Mouse (Mus musculus) bone marrow, adult 2 months (tissue): ENCODE results near the gene Nfic. TPM values are rescaled to one million over a fixed set of nuclear protein-coding genes. Genes with fewer than 3 reads are reported as not detected.
"Not testable (repeated sequence)": the region's sequence is repeated elsewhere in the genome, so short reads cannot be mapped to it uniquely, and the experiment has no call there.

Source experiments
- H3K27ac ChIP-seq: fragments of 200-500 bp; 2 replicates; pipeline ENCODE4 v1.5.1; 2012; ENCODE audit warnings: low read depth, mild to moderate bottlenecking, control low read depth, inconsistent platforms, low read length; ENCODE audit not compliant: control insufficient read depth, poor library complexity, insufficient read depth
- H3K4me1 ChIP-seq: fragments of 200-500 bp; 2 replicates; pipeline ENCODE4 v1.6.1; 2011; ENCODE audit warnings: low read length; ENCODE audit not compliant: control insufficient read depth, insufficient read depth
- H3K4me3 ChIP-seq: fragments of 200-500 bp; replicated peaks from 2 replicates; pipeline ENCODE3; 2011; ENCODE audit warnings: mild to moderate bottlenecking, low read depth, low read length, control low read depth; ENCODE audit not compliant: control insufficient read depth
- CTCF ChIP-seq: fragments of 200-500 bp; IDR thresholded peaks from 2 replicates; pipeline ENCODE4 v1.5.1; 2011; ENCODE audit warnings: low read length, control low read depth; ENCODE audit not compliant: control insufficient read depth, insufficient read depth
- POLR2A ChIP-seq: fragments of 200-500 bp; IDR thresholded peaks from 2 replicates; pipeline ENCODE4 v1.6.1; 2011; ENCODE audit warnings: low read depth, mild to moderate bottlenecking, control low read depth, low read length, borderline replicate concordance; ENCODE audit not compliant: control insufficient read depth
- WGBS: fragments of 180-500 bp; shearing (Covaris S2); methylation state at CpG from one replicate; pipeline ENCODE4 v1.1.7; 2018; 5-methylcytosine and 5-hydroxymethylcytosine counted together
- polyA plus RNA-seq: library from polyadenylated mRNA; stranded (reverse); fragments of >200 nt; gene quantifications from 2 replicates; pipeline ENCODE4 v1.2.4, GENCODE M21; 2011; ENCODE audit warnings: low replicate concordance; ENCODE audit not compliant: missing spikeins, insufficient read depth, insufficient read length

Gene Nfic
- polyA plus RNA-seq, 1 experiment, result 14.5 TPM

DNA sequence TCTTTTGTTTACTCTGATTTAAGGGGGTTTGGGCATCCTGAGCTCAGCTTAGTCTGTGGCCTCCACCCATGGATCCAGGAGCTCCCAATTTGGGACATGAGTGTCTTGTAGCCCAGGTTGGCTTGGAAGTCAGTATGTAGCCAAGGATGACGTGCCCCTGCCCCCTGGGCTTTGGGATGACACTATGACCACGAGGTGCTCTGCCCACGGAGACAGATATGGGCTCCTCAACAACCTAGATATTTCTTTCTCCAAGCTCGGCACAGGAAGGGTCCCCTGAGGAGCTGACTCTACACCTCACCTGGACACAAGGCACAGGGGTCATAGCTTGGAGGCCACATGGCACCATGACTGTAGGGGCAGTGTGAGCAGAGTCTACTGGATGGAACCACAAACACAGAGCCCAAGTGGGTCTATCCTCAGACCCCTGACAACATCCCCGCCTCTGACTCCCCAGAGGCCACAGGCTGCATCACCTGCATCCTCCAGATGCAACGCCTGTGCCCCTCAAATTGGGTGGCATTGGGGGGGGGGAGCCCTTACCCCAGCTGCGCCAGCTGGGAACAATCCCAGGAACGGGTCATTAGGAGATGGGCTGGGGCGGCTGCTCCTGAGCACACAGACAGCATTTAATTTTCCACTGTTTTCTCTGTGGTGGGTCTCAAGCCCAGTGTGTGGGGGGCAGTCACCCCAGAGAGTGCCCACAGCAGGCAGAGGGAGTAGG is 4.6 kb downstream of the Nfic start:
- H3K27ac ChIP-seq, result no peak overlapping the region
- 61% methylated on average over 9 of the region's 9 CpGs for WGBS
- no peak overlapping the region for H3K4me3 ChIP-seq
- H3K4me1 ChIP-seq, result no peaks in the 10 kb centered on the region
- TF ChIP-seq CTCF (no peak), POLR2A (0 out of 2 replicates have a peak, but pooled peaks have one; percentile 9)

DNA sequence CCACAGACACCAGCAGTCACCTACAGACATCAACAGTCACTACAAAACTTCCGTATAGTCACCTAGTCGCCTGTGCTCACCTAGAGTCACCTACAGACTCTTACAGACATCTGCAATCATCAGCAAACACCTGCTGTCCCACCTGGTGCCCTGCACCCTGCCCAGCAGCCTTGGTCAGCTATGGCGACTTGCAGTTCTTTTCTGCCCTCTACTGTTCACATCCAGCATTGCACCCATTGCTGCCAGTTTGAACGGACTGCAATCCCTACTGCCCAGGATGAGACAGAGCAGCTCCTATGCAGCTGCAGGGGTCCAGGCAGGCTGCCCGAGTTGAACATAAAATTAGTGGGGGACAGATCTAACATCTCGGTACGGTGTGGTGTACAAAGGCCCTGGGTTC is 5.3 kb downstream of the Nfic start:
- H3K4me3 ChIP-seq, result no peak overlapping the region
- H3K4me1 ChIP-seq, result no peaks in the 10 kb centered on the region
- H3K27ac ChIP-seq, result no peak overlapping the region
- TF ChIP-seq POLR2A (no peak), CTCF (peak; percentile 97)
- WGBS, result 3% methylated on average over 7 of the region's 7 CpGs

DNA sequence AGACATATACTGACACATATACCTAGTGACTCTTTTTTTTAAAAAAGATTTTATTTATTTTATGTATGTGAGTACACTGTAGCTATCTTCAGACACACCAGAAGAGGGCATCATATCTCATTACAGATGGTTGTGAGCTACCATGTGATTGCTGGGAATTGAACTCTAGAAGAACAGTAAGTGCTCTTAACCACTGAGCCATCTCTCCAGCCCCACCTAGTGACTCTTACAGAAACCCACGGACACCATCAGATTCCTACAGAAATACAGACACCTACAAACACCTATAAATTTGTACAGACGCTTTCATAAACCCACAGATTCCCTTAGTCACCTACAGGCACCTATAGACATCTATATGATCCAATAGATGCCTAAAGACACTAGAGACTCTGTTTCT is 9.9 kb downstream of the Nfic start:
- H3K4me1 ChIP-seq, H3K4me3 ChIP-seq, H3K27ac ChIP-seq: not testable (repeated sequence)
- WGBS, result 19% methylated on average over 2 of the region's 2 CpGs

DNA sequence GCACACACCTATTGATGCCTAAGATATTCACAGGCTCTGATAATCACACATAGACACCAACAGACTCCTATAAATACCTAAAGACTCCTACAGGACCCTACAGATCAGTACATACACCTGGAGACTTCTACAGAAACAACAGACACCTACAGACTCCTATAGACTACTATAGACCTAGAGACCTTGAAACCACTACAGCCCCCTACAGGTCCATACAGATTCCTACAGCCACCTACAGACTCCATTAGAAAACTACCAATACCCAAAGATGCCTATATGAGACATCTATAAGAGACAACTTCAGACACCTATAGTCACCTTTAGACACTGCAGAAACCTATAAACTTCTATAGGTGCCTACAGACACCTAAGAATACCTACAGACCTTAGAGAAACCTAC is 14.4 kb downstream of the Nfic start:
- no peaks in the 10 kb centered on the region for H3K4me1 ChIP-seq
- no peak overlapping the region for H3K4me3 ChIP-seq
- no peak overlapping the region for H3K27ac ChIP-seq
- no peak for TF ChIP-seq POLR2A
- no peak for TF ChIP-seq CTCF

DNA sequence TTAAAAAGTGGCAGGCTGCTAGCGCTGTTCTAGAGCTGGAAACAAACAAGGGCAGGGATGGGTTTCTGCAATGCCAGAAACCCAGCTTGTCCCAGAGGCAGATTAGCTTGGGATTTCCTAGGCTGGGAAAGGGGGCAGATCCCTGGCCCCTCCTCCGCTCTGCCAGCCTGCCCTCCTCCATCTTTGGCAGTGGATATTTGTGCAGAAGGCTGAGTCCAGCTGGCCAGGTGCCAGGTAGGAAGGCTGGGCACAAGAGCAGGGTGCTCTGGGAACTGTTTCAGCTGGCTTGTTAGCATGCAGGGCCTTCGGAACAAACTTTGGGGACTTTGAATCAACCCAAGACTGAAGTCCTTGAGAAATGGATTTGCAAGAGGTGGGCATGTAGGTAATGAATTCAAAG is 20.0 kb downstream of the Nfic start:
- peaks cover 12% of the 10 kb centered on the region for H3K4me1 ChIP-seq
- 85% methylated on average over 3 of the region's 3 CpGs for WGBS
- TF ChIP-seq POLR2A (no peak), CTCF (no peak)
- H3K27ac ChIP-seq, result no peak overlapping the region
- no peak overlapping the region for H3K4me3 ChIP-seq

DNA sequence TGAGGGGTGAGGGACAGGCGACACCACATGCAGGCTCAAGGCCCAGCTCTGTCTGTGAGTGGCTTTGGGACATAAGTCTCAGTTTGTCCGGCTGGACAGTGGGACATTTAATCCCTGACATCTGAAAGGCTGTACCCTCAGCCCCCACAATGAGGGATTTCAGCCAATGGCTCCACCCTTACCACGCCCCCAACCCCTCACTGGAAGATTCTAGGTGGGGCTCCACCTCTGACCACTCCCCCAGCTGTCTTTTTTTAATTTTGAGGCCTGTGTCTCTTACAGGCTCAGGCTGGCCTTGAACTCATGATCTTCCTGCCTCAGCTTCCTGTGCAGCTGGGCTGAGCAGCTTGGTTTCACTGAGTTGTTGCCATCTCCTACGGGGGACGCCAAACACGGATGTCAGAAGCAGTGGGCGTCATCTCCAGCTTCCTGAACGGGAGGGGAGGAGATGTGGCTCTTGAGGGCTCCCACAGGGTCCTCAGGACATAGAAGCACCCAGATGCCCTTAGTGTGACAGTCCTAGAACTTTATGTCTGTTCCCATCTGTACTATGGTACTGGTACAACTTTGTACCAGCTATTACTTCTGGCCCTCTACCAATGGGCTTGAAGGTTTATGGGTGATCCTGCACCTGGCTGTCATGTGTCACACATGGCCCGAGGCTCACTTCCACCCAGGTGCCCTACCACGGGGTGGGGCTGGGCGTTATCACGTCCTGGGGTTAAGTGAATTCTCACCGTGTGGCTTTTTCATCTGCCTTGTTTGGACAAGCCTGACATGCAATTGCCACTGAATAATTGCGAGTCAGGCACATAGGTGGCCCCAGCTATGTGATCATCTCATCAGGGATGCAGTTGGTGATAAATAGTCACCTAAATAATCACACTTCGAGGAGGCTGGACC is 20.8 kb downstream of the Nfic start:
- WGBS, result 26% methylated on average over 15 of the region's 15 CpGs
- H3K4me3 ChIP-seq, result peak overlapping the region; percentile 68

DNA sequence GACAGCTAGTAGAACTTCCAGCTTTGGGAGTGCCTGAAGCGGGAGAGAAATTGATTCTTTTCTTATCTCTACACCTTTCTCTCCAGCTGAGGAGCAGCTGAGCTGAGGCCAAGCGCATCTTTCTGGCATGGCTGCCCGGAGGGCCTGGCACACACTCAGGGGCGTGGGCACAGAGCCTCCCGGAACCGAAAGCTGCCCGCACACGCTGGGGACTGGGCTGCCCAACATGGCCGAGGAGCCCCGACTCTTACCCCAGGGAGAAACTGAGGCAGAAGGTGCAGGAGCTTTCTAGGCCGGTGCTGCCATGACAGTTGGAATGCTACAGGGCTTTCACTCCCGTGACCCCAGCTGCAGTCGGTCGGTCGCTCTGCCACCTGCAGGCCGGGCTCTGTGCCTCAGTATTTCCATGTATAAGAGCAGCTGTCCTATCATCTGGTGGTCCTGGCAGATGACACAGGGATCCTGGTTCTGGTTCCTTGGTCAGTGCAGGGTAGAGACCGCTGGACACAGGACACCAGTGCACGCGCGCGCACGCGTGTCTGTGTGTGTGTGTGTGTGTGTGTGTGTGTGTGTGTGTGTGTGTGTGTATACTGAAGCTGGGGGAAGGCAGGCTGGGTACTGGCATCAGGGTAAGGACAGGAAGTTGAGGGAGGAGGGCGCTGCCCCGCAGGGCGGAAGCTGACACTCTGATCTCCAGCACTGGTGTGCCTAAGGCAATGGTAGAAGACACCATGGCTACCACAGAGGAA is 21.7 kb downstream of the Nfic start:
- WGBS, result 6% methylated on average over 26 of the region's 26 CpGs
- peaks cover 16% of the 10 kb centered on the region for H3K4me1 ChIP-seq
- H3K27ac ChIP-seq, result peak overlapping the region; percentile 91
- peak overlapping the region; percentile 68 for H3K4me3 ChIP-seq
- TF ChIP-seq POLR2A (peak; percentile 64), CTCF (peak; percentile 48; the same call in 1 of the 2 replicates)

More for the DNA sequence above, 20.8 kb downstream of the Nfic start:
- H3K27ac ChIP-seq, result peak overlapping the region; percentile 91
- TF ChIP-seq CTCF, result no peak
- TF ChIP-seq POLR2A, result no peak
- peaks cover 12% of the 10 kb centered on the region for H3K4me1 ChIP-seq

DNA sequence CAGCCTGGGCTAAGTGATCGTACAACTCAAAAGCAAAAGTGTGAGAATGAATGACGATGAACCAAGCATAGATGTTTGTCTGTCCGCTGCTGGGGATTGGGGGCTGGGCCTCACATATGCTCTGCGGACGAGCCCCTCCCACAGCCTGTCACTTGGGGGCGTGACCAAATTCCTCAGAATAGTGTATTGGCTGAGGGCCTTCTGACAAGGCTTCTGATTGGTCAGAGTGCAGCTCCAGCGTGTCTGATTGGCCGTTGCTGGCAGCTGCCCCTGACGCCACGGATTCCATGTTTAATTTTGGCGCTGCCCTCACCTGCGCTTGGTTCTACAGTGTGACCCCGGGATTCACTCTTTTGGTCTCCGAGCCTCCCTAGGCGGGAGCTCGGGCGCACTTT is 22.6 kb downstream of the Nfic start:
- Histone ChIP-seq H3K4me3 (peak overlapping the region; percentile 47), H3K4me1 (peaks cover 16% of the 10 kb centered on the region), H3K27ac (peak overlapping the region; percentile 91)
- TF ChIP-seq POLR2A, result peak; percentile 44; the same call in 1 of the 2 replicates
- TF ChIP-seq CTCF, result no peak
- WGBS, result under 1% methylated on average over 17 of the region's 17 CpGs
